Mouse (Mus musculus) MEL (cell line): ENCODE measurements at regions not wholly inside any gene's neighbourhood (a gene's known extent, or its start where the extent isn't known, plus 50 kb on each side); places are given as distances from the start of the nearest gene placed in this dataset.

Experiments used
- CTCF ChIP-seq, 3 experiments: IDR thresholded peaks in 2 of 3; conservative IDR thresholded peaks in 1 of 3; 2 replicates each; pipeline ENCODE4 v1.5.1; 2011 to 2012; ENCODE audit warnings: low read length in 3 of 3, low read depth in 2 of 3, mild to moderate bottlenecking in 2 of 3, improper control_type of control experiment in 1 of 3, inconsistent platforms in 1 of 3, mixed read lengths in 1 of 3, moderate library complexity in 1 of 3; ENCODE audit not compliant: control insufficient read depth in 1 of 3, insufficient read depth in 1 of 3, poor library complexity in 1 of 3, severe bottlenecking in 1 of 3
- ELF1 ChIP-seq: IDR thresholded peaks from 2 replicates; pipeline ENCODE4 v1.6.1; 2014; ENCODE audit warnings: low read depth, mild to moderate bottlenecking, inconsistent platforms, low read length, improper control_type of control experiment, moderate library complexity
- GATA1 ChIP-seq: IDR thresholded peaks from 2 replicates; pipeline ENCODE4 v1.6.1; 2011; ENCODE audit warnings: low read depth, low read length, improper control_type of control experiment
- MAX ChIP-seq: IDR thresholded peaks from 2 replicates; pipeline ENCODE4 v1.6.1; 2011; ENCODE audit warnings: low read length, improper control_type of control experiment
- POLR2A ChIP-seq, 2 experiments: IDR thresholded peaks; 2 replicates each; pipeline ENCODE4 v1.6.1; 2011 to 2012; ENCODE audit warnings: low read length in 2 of 2, mild to moderate bottlenecking in 2 of 2, control low read depth in 1 of 2, improper control_type of control experiment in 1 of 2, low read depth in 1 of 2, moderate library complexity in 1 of 2; ENCODE audit not compliant: control insufficient read depth in 1 of 2, insufficient read depth in 1 of 2, poor library complexity in 1 of 2
- RAD21 ChIP-seq: IDR thresholded peaks from 2 replicates; pipeline ENCODE4 v1.6.1; 2011; ENCODE audit warnings: mild to moderate bottlenecking, low read depth, low read length, improper control_type of control experiment
- SIN3A ChIP-seq: IDR thresholded peaks from 2 replicates; pipeline ENCODE4 v1.6.1; 2012; ENCODE audit warnings: low read length, improper control_type of control experiment, inconsistent platforms
- TBP ChIP-seq: IDR thresholded peaks from 2 replicates; pipeline ENCODE4 v1.8.0; 2011; ENCODE audit warnings: low read depth, low read length, improper control_type of control experiment

GRCm38 (mm10) chr15:97162305-97162704 lies 84.6 kb upstream of the Pced1b start:
- TF ChIP-seq RAD21: no peak
- no peak for TF ChIP-seq GATA1
- no peak for TF ChIP-seq TBP
- TF ChIP-seq POLR2A (IDR thresholded peaks at IDR 0.05; ENCODE audit: control insufficient read depth in 1 of 2, insufficient read depth in 1 of 2, low read depth in 1 of 2, low read length in 2 of 2, poor library complexity in 1 of 2): no peak
- no peak for TF ChIP-seq CTCF (IDR thresholded peaks at IDR 0.05 in 2 of 3, conservative IDR thresholded peaks at IDR 0.05 in 1 of 3; ENCODE audit: control insufficient read depth in 1 of 3, insufficient read depth in 1 of 3, low read depth in 2 of 3, low read length in 3 of 3, poor library complexity in 1 of 3, severe bottlenecking in 1 of 3)
- TF ChIP-seq ELF1: no peak
- TF ChIP-seq MAX: no peak
- TF ChIP-seq SIN3A: no peak
